Mouse (Mus musculus): ENCODE results near the gene Cd180. TPM values are rescaled to one million over a fixed set of nuclear protein-coding genes. Genes with fewer than 3 reads are reported as not detected.

Gene Cd180
- total RNA-seq, 2 experiments from 2014 or later, result 0.20 to 0.45 TPM

DNA sequence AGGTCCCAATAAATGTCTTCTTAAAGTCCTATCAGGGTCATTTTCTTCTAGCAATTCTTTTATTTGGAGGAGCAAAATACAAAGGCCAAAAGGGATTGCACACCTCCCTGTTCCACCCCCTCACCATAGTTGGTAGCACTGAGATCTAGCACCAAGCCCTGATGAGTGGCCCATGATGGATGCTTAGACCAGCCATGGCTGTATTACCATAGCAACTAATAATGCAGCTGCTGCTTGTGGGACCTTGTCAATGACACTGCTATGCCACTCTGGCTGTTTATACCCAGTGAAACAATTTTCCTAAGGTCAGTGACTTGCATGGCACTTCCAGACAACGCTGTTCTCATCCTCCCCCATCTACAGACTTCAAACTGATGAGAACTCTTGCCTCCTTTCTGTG, 70.9 kb downstream of the Cd180 start:
- no peak for DNase-seq
- intact Hi-C loops (cut with DNase I; ENCODE audit: low total_unique reads), result no loop called here

DNA sequence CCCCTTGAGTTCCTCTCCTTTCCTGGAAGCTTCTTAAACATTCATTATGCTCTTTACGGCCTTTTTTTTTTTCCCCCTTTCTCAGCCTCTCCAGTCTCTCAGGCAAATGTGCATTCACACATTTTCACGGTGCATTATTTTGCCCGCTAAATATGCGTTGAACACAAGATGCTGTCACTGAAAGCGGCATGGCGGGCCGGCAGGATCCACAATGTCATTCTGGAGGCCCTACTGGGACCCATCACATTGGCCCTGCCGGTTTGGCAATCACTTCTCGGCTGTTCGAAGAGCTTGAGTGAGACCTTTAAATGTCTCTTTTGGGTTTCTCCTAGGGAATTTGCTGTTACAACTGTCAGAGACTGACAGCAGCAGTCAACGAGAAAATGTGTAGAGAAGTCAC, 71.9 kb downstream of the Cd180 start:
- intact Hi-C loops (cut with DNase I; ENCODE audit: low total_unique reads), result no loop called here

DNA sequence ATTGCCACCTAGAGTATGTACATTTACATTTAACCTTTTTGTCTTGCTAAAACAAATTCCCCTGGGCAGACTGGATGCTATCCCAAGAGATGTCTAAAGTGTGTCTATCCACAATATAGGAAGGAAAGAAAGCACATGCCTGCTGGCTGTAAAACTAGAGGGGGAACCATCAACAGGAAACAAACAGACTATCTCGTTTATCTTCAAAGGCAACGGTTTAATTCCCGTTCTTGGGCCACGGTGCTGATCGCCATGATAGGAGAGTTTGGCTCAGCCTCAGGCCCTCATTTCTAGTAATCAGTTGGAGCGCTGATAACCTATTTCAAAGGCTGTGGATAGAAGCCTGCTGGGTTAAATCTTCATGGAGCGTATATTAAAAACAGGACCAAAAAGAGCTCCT, 73.8 kb downstream of the Cd180 start:
- DNase-seq, result no peak
- intact Hi-C loops (cut with DNase I; ENCODE audit: low total_unique reads), result no loop called here

More for the DNA sequence above, 71.9 kb downstream of the Cd180 start:
- DNase-seq, result no peak

DNA sequence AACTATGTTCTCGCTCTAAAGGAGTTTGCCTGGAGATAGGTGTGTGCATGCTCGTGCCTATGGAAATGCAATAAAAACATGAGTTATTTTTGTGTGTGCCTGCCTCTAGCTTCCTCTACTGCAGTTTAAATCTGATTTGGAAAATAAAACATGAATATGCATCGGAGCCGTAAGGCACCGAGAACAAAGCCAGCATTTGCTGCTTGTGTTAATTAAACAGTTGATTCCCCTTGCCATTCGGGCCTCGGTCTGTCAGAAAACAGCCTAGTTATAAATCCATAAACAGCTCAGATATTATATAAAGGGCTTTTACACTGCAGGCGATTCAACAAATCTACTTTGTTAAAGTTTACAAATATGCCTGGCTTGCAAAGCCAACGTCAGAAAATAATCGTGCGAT, 75.2 kb downstream of the Cd180 start:
- intact Hi-C loops (cut with DNase I; ENCODE audit: low total_unique reads), result no loop called here
- no peak for DNase-seq

DNA sequence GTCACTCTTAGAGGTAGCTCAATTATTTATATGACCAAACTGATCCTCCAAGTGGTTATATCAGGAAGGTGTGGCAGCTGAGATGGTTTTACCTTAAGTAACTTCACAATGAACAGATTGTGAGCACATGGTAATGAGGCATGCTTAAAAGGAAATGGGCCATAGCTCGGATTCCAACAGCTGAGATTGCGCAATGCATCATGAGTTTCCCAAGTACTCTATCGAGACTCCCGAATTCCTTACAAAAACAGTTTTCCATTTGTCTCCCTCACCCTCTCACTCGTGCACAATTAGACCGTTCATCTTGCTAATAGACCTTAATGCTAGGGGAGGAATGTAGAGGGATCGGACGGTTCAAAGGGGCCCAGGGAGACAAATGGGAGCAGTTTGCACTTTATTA, 76.8 kb downstream of the Cd180 start:
- no peak for DNase-seq
- intact Hi-C loops (cut with DNase I; ENCODE audit: low total_unique reads), result no loop called here

DNA sequence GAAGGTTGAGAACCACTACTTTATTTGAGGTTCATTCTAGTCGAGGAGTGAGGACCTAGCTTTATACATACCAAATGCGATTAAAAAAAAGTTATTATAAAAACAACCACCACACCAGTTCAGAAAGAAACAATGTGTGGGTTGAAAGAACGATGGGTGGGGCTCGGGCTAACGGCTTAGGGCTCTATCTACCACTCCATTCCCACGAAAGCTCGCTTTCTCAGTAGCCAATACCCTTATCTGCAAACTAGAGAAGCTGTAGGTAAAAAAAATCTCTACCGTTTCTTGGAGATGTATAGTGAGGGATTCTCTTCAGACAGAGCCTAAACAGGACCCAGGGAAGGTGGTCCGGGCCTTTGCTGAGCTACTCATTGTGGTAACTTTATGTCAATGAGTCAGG, 79.8 kb downstream of the Cd180 start:
- DNase-seq, result no peak
- intact Hi-C loops (cut with DNase I; ENCODE audit: low total_unique reads), result no loop called here

DNA sequence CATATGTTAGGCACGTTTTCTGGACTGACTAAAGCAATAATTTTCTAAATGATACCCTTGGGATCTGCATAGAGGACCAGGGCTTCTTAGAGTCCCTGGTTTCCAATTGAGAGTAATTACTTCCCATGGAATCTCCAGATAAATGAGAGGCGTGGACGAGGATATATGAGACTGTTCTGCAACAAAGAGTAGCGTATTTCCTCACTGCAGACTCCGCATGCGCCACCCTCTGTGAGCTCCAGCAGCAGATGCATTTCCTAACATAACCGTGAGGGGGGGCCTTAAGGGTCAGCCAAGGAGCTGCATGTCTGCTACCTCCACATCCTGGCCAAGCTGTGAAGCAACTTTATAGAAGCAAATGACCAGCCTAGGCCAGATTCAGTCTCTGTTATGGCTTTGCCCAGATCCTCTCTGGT, 81.4 kb downstream of the Cd180 start:
- DNase-seq, result no peak
- intact Hi-C loops (cut with DNase I; ENCODE audit: low total_unique reads), result no loop called here

DNA sequence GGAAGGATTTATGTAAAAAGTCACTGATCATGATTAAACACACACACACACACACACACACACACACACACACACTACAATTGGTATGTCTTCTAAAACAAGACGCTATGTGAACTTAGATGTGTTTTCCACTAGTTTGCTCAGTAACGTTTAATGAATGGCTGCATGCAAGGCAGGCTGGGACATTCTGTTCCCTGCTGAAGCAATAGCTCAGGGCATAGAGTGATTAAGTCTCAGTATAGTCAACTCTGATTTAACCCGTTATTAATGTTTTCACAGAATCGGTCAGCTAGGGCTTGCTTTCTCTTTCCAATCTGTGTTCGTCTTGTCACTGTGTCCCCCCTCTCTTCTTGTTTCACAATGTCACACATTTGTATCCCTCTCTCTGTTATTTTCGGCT, 82.1 kb downstream of the Cd180 start:
- DNase-seq, result no peak
- intact Hi-C loops (cut with DNase I; ENCODE audit: low total_unique reads), result no loop called here

DNA sequence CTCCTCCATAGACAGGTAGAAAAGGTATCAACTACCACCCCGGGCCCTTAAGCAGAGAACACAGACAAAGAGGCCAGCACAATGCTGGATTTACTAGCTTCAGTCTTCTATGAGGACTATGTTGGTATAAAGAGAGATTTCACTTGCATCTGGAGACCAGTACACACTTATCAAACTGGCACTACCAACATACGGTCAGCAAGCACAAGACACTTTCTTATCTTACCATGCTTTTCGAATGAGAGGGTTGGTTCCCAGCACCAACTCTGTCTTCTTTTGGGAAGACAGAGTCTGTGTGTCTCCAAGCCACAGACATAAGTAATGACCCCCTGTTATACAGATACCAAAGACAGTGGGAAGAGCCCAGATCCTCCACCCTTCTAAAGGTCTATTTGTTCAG, 85.5 kb downstream of the Cd180 start:
- intact Hi-C loops (cut with DNase I; ENCODE audit: low total_unique reads), result no loop called here
- DNase-seq, result no peak

DNA sequence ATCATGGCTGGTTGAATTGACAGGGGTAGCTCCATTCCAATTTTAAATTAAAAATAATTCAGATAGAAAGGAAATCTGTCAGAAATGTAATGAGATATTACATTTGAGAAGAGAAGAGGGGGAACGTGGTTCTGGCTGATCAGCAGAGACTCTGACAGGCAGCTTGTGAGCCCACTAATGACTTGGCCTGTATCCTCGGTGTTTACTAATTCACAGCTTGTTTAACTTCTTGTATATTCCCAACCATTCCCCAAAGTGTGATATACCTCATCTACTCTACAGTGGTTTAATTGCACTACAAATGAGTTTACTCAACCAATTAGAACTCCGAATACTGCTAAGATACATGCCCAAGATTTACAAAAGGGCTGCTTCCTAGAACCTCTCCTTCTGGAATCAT, 85.9 kb downstream of the Cd180 start:
- DNase-seq, result no peak
- intact Hi-C loops (cut with DNase I; ENCODE audit: low total_unique reads), result no loop called here

DNA sequence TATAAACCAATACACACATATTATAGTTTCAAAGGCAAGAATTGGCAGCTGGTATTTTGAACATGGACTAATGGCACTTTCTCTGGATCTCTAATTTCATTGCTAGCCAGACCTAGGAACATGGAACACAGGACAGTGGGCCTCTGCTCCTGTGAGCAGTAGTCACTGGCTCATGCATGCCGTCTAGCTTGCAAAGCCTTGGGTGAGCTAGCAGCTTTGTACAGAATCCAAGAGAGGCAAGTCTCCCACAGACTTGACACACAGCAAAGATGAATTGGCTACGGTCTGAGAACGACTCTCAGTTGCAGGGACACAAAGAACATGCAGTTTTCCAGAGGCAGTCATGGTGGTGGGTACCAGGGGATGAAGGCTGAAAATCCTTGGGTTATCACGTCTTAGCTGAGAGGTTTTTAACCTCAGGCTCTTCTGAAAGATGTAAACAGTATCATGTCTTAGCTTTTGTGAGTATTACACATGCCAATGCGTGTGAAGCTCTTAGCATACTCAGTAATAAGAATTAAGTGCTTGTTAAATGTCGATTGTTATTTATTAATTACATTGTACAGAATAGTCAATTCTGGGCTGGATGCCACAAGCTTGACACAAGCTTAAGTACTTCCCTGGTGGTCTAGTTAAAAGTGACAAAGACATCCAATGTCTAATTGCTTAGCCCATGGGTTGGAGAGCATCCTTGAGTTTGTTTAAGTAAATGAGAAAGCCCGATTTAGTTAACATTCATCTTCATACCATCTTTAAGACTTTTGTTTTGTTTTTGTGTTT, 90.4 kb downstream of the Cd180 start:
- intact Hi-C loops (cut with DNase I; ENCODE audit: low total_unique reads), result no loop called here
- DNase-seq, result no peak

DNA sequence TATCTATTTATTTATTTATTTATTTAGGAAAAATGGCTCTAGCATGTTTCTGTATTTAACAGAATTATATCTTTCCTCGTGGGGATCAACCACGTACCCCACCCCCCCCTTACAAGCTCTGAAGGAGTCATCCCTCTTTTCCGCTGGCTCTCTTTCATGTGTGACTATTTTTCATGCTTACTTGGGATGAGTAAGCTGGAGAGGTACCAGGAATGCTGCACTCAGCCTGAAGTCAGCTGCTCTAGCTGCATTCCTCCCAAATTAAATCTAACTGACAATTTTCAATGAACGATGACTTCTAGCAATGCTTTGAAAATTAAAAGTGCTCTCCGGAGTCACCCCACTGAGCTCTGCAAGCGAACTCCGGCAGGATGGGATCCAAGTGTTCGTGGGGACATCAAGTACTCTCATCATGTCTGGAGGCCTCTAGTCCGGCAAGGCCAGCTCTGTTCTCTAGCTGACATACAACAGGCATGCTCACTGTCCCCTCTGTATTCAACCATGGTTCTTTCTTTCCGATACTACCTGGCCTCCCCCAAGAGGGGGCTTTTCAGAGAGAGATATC, 93.4 kb downstream of the Cd180 start:
- DNase-seq, result no peak
- intact Hi-C loops (cut with DNase I; ENCODE audit: low total_unique reads), result no loop called here

Data from gastrocnemius, postnatal 14 days (tissue).